10 mouse cellular contexts compared by ENCODE assay signal in genomic region chr16:44015416-44016158, GRCm38 (mm10). TPM values are rescaled to one million over a fixed set of nuclear protein-coding genes. Genes with fewer than 3 reads are reported as not detected.
DNase-seq lines count a peak whose midpoint lies in the region; ATAC-seq lines count a peak whose summit lies in the region.
"Had no signal": no experiment of that assay in that cellular context is flagged by ENCODE, and none has a peak within 500 bp of the region (broad histone marks: within the 10 kb centered on the region; RNA-seq: fewer than 3 reads in every experiment).

No protein-coding gene starts in this region.

- no peaks in the 10 kb centered on the region for H3K9me3 ChIP-seq in forebrain, embryonic 12.5 days
- H3K9me3 ChIP-seq in forebrain, embryonic 10.5 days: no peaks in the 10 kb centered on the region
- H3K9me3 ChIP-seq in kidney, embryonic 16.5 days (ENCODE audit: low read length): no peaks in the 10 kb centered on the region
- H3K9me3 ChIP-seq in embryonic facial prominence, embryonic 14.5 days (ENCODE audit: control insufficient read depth, low read length): no peaks in the 10 kb centered on the region
- no peaks in the 10 kb centered on the region for H3K9me3 ChIP-seq in liver, embryonic 16.5 days (replicated peaks; ENCODE audit: control insufficient read depth, low read length)
- H3K9me3 ChIP-seq: midbrain, embryonic 13.5 days had no signal

- H3K4me1 ChIP-seq in forebrain, embryonic 12.5 days: no peaks in the 10 kb centered on the region
- no peaks in the 10 kb centered on the region for H3K4me1 ChIP-seq in forebrain, embryonic 10.5 days
- H3K4me1 ChIP-seq in kidney, embryonic 16.5 days (ENCODE audit: insufficient read depth, low read length): peaks cover 7% of the 10 kb centered on the region; the same call in 1 of the 2 replicates
- H3K4me1 ChIP-seq in embryonic facial prominence, embryonic 14.5 days (ENCODE audit: control insufficient read depth, insufficient read depth, low read length): no peaks in the 10 kb centered on the region
- peaks cover 30% of the 10 kb centered on the region for H3K4me1 ChIP-seq in liver, embryonic 16.5 days (ENCODE audit: control insufficient read depth, low read depth, low read length)
- H3K4me1 ChIP-seq: midbrain, embryonic 13.5 days had no signal

- H3K4me3 ChIP-seq in forebrain, embryonic 12.5 days (replicated peaks): no peak overlapping the region
- no peak overlapping the region for H3K4me3 ChIP-seq in forebrain, embryonic 10.5 days
- peak overlapping the region; percentile 43 for H3K4me3 ChIP-seq in kidney, embryonic 16.5 days (ENCODE audit: low read length)
- H3K4me3 ChIP-seq in embryonic facial prominence, embryonic 14.5 days (ENCODE audit: low read depth, low read length): peak overlapping the region; percentile 31
- peak overlapping the region; percentile 53 for H3K4me3 ChIP-seq in liver, embryonic 16.5 days (ENCODE audit: low read depth, low read length)
- H3K4me3 ChIP-seq: midbrain, embryonic 13.5 days had no signal

- no peaks in the 10 kb centered on the region for H3K27me3 ChIP-seq in forebrain, embryonic 12.5 days
- no peaks in the 10 kb centered on the region for H3K27me3 ChIP-seq in forebrain, embryonic 10.5 days (ENCODE audit: poor library complexity, severe bottlenecking)
- H3K27me3 ChIP-seq in kidney, embryonic 16.5 days (ENCODE audit: insufficient read depth, low read length): no peaks in the 10 kb centered on the region
- no peaks in the 10 kb centered on the region for H3K27me3 ChIP-seq in embryonic facial prominence, embryonic 14.5 days (replicated peaks; ENCODE audit: control insufficient read depth, insufficient read depth, low read length)
- H3K27me3 ChIP-seq in liver, embryonic 16.5 days (ENCODE audit: control insufficient read depth, insufficient read depth, low read depth, low read length): no peaks in the 10 kb centered on the region
- H3K27me3 ChIP-seq: midbrain, embryonic 13.5 days had no signal

- no peaks in the 10 kb centered on the region for H3K36me3 ChIP-seq in forebrain, embryonic 12.5 days (replicated peaks)
- H3K36me3 ChIP-seq in forebrain, embryonic 10.5 days (replicated peaks): no peaks in the 10 kb centered on the region
- H3K36me3 ChIP-seq in kidney, embryonic 16.5 days (ENCODE audit: insufficient read depth, low read length): no peaks in the 10 kb centered on the region
- no peaks in the 10 kb centered on the region for H3K36me3 ChIP-seq in embryonic facial prominence, embryonic 14.5 days (ENCODE audit: control insufficient read depth, insufficient read depth, low read length)
- no peaks in the 10 kb centered on the region for H3K36me3 ChIP-seq in liver, embryonic 16.5 days (ENCODE audit: control insufficient read depth, insufficient read depth)
- H3K36me3 ChIP-seq: midbrain, embryonic 13.5 days had no signal

- H3K4me2 ChIP-seq in forebrain, embryonic 12.5 days: peak overlapping the region; percentile 16; the same call in 1 of the 2 replicates
- H3K4me2 ChIP-seq in kidney, embryonic 16.5 days (replicated peaks; ENCODE audit: low read depth, low read length): peak overlapping the region; percentile 58
- H3K4me2 ChIP-seq in embryonic facial prominence, embryonic 14.5 days (ENCODE audit: low read depth, low read length): peak overlapping the region; percentile 47
- peak overlapping the region; percentile 67 for H3K4me2 ChIP-seq in liver, embryonic 16.5 days (ENCODE audit: low read depth, low read length)
- H3K4me2 ChIP-seq: midbrain, embryonic 13.5 days had no signal

- H3K27ac ChIP-seq in forebrain, embryonic 12.5 days: no peak overlapping the region
- H3K27ac ChIP-seq in forebrain, embryonic 10.5 days: no peak overlapping the region
- no peak overlapping the region for H3K27ac ChIP-seq in kidney, embryonic 16.5 days (ENCODE audit: low read length)
- H3K27ac ChIP-seq in embryonic facial prominence, embryonic 14.5 days (replicated peaks; ENCODE audit: low read depth, low read length): no peak overlapping the region
- H3K27ac ChIP-seq in liver, embryonic 16.5 days (ENCODE audit: low read length): no peak overlapping the region
- H3K27ac ChIP-seq: midbrain, embryonic 13.5 days had no signal

- no peak overlapping the region for H3K9ac ChIP-seq in forebrain, embryonic 12.5 days
- H3K9ac ChIP-seq in kidney, embryonic 16.5 days (replicated peaks; ENCODE audit: low read length): peak overlapping the region; percentile 62
- H3K9ac ChIP-seq in embryonic facial prominence, embryonic 14.5 days (ENCODE audit: low read depth, low read length): 0 out of 2 replicates have a peak overlapping the region, but pooled peaks have one; percentile 34
- peak overlapping the region; percentile 51 for H3K9ac ChIP-seq in liver, embryonic 16.5 days (ENCODE audit: low read depth, low read length)
- H3K9ac ChIP-seq: midbrain, embryonic 13.5 days had no signal

- ATAC-seq in forebrain, embryonic 12.5 days (ENCODE audit: low FRiP score): no peak
- no peak for ATAC-seq in kidney, embryonic 16.5 days (ENCODE audit: low FRiP score, low TSS enrichment)
- no peak for ATAC-seq in embryonic facial prominence, embryonic 14.5 days (ENCODE audit: low read depth)
- ATAC-seq in liver, embryonic 16.5 days (ENCODE audit: low read depth): no peak
- ATAC-seq: midbrain, embryonic 13.5 days had no signal

- no peak for DNase-seq in forebrain, embryonic 10.5 days (ENCODE audit: extremely low spot score, low spot score)
- no peak for DNase-seq in kidney, adult 18-20 months
- DNase-seq in embryonic facial prominence, embryonic 14.5 days (ENCODE audit: low spot score): no peak
- no peak for DNase-seq in layer of hippocampus, adult 9-11 months
- DNase-seq in layer of hippocampus, adult 18-20 months (ENCODE audit: low spot score in 2 of 2): no peak
- DNase-seq: gastrocnemius, postnatal 10 days had no signal

- WGBS in forebrain, embryonic 12.5 days: 69% methylated on average over 16 of the region's 16 CpGs
- WGBS in forebrain, embryonic 10.5 days: 71% methylated on average over 16 of the region's 16 CpGs
- WGBS in kidney, embryonic 16.5 days: 62% methylated on average over 16 of the region's 16 CpGs
- 61% methylated on average over 16 of the region's 16 CpGs for WGBS in embryonic facial prominence, embryonic 14.5 days
- WGBS in liver, embryonic 16.5 days (ENCODE audit: insufficient replicate concordance): 37% methylated on average over 16 of the region's 16 CpGs

RNA-seq across cellular contexts. Expression of gene Zdhhc23, which starts 36.0 kb away (rescaled TPM):
- 0.62 and 0.66 TPM in 2 replicates for polyA plus RNA-seq in forebrain, embryonic 12.5 days (2016; fragmentation: Nextera tagmentation; extraction: Ambion mirVana)
- 0.66 TPM in 2 replicates for polyA plus RNA-seq in forebrain, embryonic 10.5 days (2016; fragmentation: Nextera tagmentation; extraction: Ambion mirVana)
- polyA plus RNA-seq in kidney, embryonic 16.5 days (2015; fragmentation: Nextera tagmentation; extraction: Ambion mirVana): 2.4 and 2.6 TPM in 2 replicates
- 0.71 and 1.2 TPM in 2 replicates for polyA plus RNA-seq in embryonic facial prominence, embryonic 14.5 days (2014; fragmentation: Nextera tagmentation; extraction: Ambion mirVana)
- polyA plus RNA-seq in liver, embryonic 16.5 days (2015; fragmentation: Nextera tagmentation; extraction: Ambion mirVana): 0.31 and 0.34 TPM in 2 replicates
- 10 to 100 TPM; 40.8 to 46.1 TPM for total RNA-seq in layer of hippocampus, adult 18-20 months (2021)

RNA-seq across cellular contexts. Expression of gene Gramd1c, which starts 47.6 kb away (rescaled TPM):
- 3.8 and 3.9 TPM in 2 replicates for polyA plus RNA-seq in forebrain, embryonic 12.5 days (2016; fragmentation: Nextera tagmentation; extraction: Ambion mirVana)
- polyA plus RNA-seq in forebrain, embryonic 10.5 days (2016; fragmentation: Nextera tagmentation; extraction: Ambion mirVana): 1.7 and 2.5 TPM in 2 replicates
- 7.3 and 8.0 TPM in 2 replicates for polyA plus RNA-seq in kidney, embryonic 16.5 days (2015; fragmentation: Nextera tagmentation; extraction: Ambion mirVana)
- polyA plus RNA-seq in embryonic facial prominence, embryonic 14.5 days (2014; fragmentation: Nextera tagmentation; extraction: Ambion mirVana): 7.7 and 8.2 TPM in 2 replicates
- 4.1 and 4.3 TPM in 2 replicates for polyA plus RNA-seq in liver, embryonic 16.5 days (2015; fragmentation: Nextera tagmentation; extraction: Ambion mirVana)
- total RNA-seq in layer of hippocampus, adult 18-20 months (2021): 1 to 10 TPM; 4.1 to 4.4 TPM

Comparison
In these comparisons a context has a peak if more than half of its experiments do, and no peak if none do; other contexts are left out.
1. H3K4me2 ChIP-seq: peak in every context shown above with its lines; median percentile 67 in liver, embryonic 16.5 days; 58 in kidney, embryonic 16.5 days; 47 in embryonic facial prominence, embryonic 14.5 days; 16 in forebrain, embryonic 12.5 days.
2. H3K4me3 ChIP-seq: peak in kidney, embryonic 16.5 days (single experiment), embryonic facial prominence, embryonic 14.5 days (single experiment) and liver, embryonic 16.5 days (single experiment); none in forebrain, embryonic 12.5 days (single experiment) and forebrain, embryonic 10.5 days (single experiment).